Mouse (Mus musculus) testis, adult 2 months (tissue): ENCODE data around the gene Sec61b.

ENCODE experiments used
- CTCF ChIP-seq: fragments of 200-500 bp; IDR thresholded peaks from 2 replicates; pipeline ENCODE4 v1.5.1; 2012; ENCODE audit warnings: low read depth, mild to moderate bottlenecking, inconsistent platforms, low read length, moderate library complexity; ENCODE audit not compliant: control insufficient read depth, insufficient read depth, insufficient replicate concordance
- POLR2A ChIP-seq: fragments of 200-500 bp; IDR thresholded peaks from 2 replicates; pipeline ENCODE4 v1.6.1; 2012; ENCODE audit warnings: low read depth, mild to moderate bottlenecking, inconsistent platforms, low read length, moderate library complexity; ENCODE audit not compliant: control insufficient read depth

GRCm38 (mm10) chr4:47502546-47502971 lies 28.1 kb downstream of the Sec61b start:
- TF ChIP-seq CTCF (peak; percentile 83), POLR2A (no peak)
